ENCODE assay signal across 8 mouse cellular contexts in genomic region chr17:34119249-34120179, GRCm38 (mm10). TPM values are rescaled to one million over a fixed set of nuclear protein-coding genes. Genes with fewer than 3 reads are reported as not detected.
DNase-seq lines count a peak whose midpoint lies in the region; ATAC-seq and TF ChIP-seq lines count a peak whose summit lies in the region.

Gene H2-DMa, plus strand, starts transcription at chr17:34119541.

- peak; percentile 97 for DNase-seq in G1E (ENCODE audit: low spot score)
- DNase-seq in cerebellum, adult 18-20 months, result peak; percentile 99
- peak; percentile 98 to 99 for DNase-seq in heart, postnatal 36 days
- DNase-seq in layer of hippocampus, adult 2 months (ENCODE audit: low spot score in 2 of 2), result peak; percentile 98 to 99
- peak; percentile 100 for DNase-seq in lung, embryonic 14.5 days
- DNase-seq in thymus, adult 2 months, result peak; percentile 98

- no peak for TF ChIP-seq CTCF in G1E (IDR thresholded peaks at IDR 0.05; ENCODE audit: low read depth, low read length)
- TF ChIP-seq CTCF in layer of hippocampus, adult 2 months (conservative IDR thresholded peaks at IDR 0.05), result 0 out of 2 replicates have a peak, but pooled peaks have one; percentile 5
- TF ChIP-seq CTCF in lung, embryonic 14.5 days (IDR thresholded peaks at IDR 0.05; ENCODE audit: low read depth), result no peak
- TF ChIP-seq CTCF in olfactory bulb, adult 2 months (IDR thresholded peaks at IDR 0.05; ENCODE audit: insufficient read depth, low read depth, low read length), result no peak
- peak; percentile 51; the same call in 1 of the 2 replicates for TF ChIP-seq CTCF in thymus, adult 2 months (IDR thresholded peaks at IDR 0.05; ENCODE audit: borderline replicate concordance, control insufficient read depth, extremely low read depth, insufficient read depth, low read length, poor library complexity)

- intact Hi-C loops in heart, postnatal 36 days (cut with DNase I), result loop anchor here (5.0 kb wide), 1 partner anchor 87 kb away; the partner anchor contains the start of genes Rxrb and Slc39a7

- H3K9me3 ChIP-seq in G1E (replicated peaks), result no peaks in the 10 kb centered on the region
- H3K9me3 ChIP-seq in forebrain, embryonic 16.5 days (ENCODE audit: control insufficient read depth, low read length), result no peaks in the 10 kb centered on the region
- no peaks in the 10 kb centered on the region for H3K9me3 ChIP-seq in lung, embryonic 14.5 days (ENCODE audit: low read depth, low read length)

- no peaks in the 10 kb centered on the region for H3K27me3 ChIP-seq in G1E (ENCODE audit: insufficient read depth, low read length)
- H3K27me3 ChIP-seq in forebrain, embryonic 16.5 days (replicated peaks; ENCODE audit: control insufficient read depth, insufficient read depth, low read length), result no peaks in the 10 kb centered on the region
- no peaks in the 10 kb centered on the region for H3K27me3 ChIP-seq in lung, embryonic 14.5 days (ENCODE audit: insufficient read depth, low read length)
- no peaks in the 10 kb centered on the region for H3K27me3 ChIP-seq in thymus, adult 2 months (ENCODE audit: control insufficient read depth, insufficient read depth, low read length)

- peak within 1 kb of the TSS; percentile 99 for H3K4me3 ChIP-seq in G1E (ENCODE audit: low read depth, low read length)
- peak within 1 kb of the TSS; percentile 85 for H3K4me3 ChIP-seq in forebrain, embryonic 16.5 days (replicated peaks; ENCODE audit: low read length)
- H3K4me3 ChIP-seq in layer of hippocampus, adult 2 months, result peak within 1 kb of the TSS; percentile 98
- peak within 1 kb of the TSS; percentile 100 for H3K4me3 ChIP-seq in lung, embryonic 14.5 days (ENCODE audit: low read depth, low read length)
- H3K4me3 ChIP-seq in olfactory bulb, adult 2 months (ENCODE audit: insufficient read depth, low read depth, low read length), result peak within 1 kb of the TSS; percentile 74
- H3K4me3 ChIP-seq in thymus, adult 2 months (ENCODE audit: control insufficient read depth, insufficient read depth, low read length), result peak within 1 kb of the TSS; percentile 80

- H3K4me1 ChIP-seq in G1E (ENCODE audit: insufficient read depth, low read depth, low read length), result peaks cover 39% of the 10 kb centered on the region
- peaks cover 28% of the 10 kb centered on the region for H3K4me1 ChIP-seq in forebrain, embryonic 16.5 days (replicated peaks; ENCODE audit: control insufficient read depth, insufficient read depth, low read length)
- 0 out of 2 replicates have a peak, but pooled peaks cover 5% of the 10 kb centered on the region for H3K4me1 ChIP-seq in lung, embryonic 14.5 days (ENCODE audit: insufficient read depth)
- peaks cover 11% of the 10 kb centered on the region for H3K4me1 ChIP-seq in olfactory bulb, adult 2 months (ENCODE audit: control insufficient read depth, insufficient read depth, low read length)
- peaks cover 19% of the 10 kb centered on the region for H3K4me1 ChIP-seq in thymus, adult 2 months (replicated peaks; ENCODE audit: control insufficient read depth, insufficient read depth, low read length)

- peak; percentile 58 for ATAC-seq in G1E (ENCODE audit: extremely low read depth, insufficient number of reproducible peaks, low FRiP score, poor library complexity, severe bottlenecking)
- peak; percentile 76 for ATAC-seq in forebrain, embryonic 16.5 days
- peak; percentile 68 for ATAC-seq in lung, embryonic 14.5 days (ENCODE audit: insufficient read depth)

- peak; percentile 99 for TF ChIP-seq POLR2A in olfactory bulb, adult 2 months (IDR thresholded peaks at IDR 0.05; ENCODE audit: insufficient read depth, low read depth, low read length)
- peak; percentile 100 for TF ChIP-seq POLR2A in thymus, adult 2 months (IDR thresholded peaks at IDR 0.05; ENCODE audit: control insufficient read depth, extremely low read depth, insufficient read depth, low read length, poor library complexity)

- H3K36me3 ChIP-seq in G1E (replicated peaks), result peaks cover 65% of the 10 kb centered on the region
- peaks cover 20% of the 10 kb centered on the region for H3K36me3 ChIP-seq in forebrain, embryonic 16.5 days (ENCODE audit: control insufficient read depth, insufficient read depth)
- peaks cover 48% of the 10 kb centered on the region for H3K36me3 ChIP-seq in lung, embryonic 14.5 days (ENCODE audit: insufficient read depth)
- peaks cover 27% of the 10 kb centered on the region for H3K36me3 ChIP-seq in thymus, adult 2 months (ENCODE audit: control insufficient read depth, insufficient read depth, low read length)

- under 1% methylated on average over 95 of the region's 96 CpGs for WGBS in forebrain, embryonic 16.5 days
- under 1% methylated on average over 96 of the region's 96 CpGs for WGBS in lung, embryonic 14.5 days
- WGBS in olfactory bulb, adult 2 months, result under 1% methylated on average over 96 of the region's 96 CpGs
- WGBS in thymus, adult 2 months, result under 1% methylated on average over 96 of the region's 96 CpGs

- peak within 1 kb of the TSS; percentile 92 for H3K4me2 ChIP-seq in forebrain, embryonic 16.5 days (ENCODE audit: low read length)
- peak within 1 kb of the TSS; percentile 99 for H3K4me2 ChIP-seq in lung, embryonic 14.5 days

- peak within 1 kb of the TSS; percentile 99 for H3K27ac ChIP-seq in forebrain, embryonic 16.5 days (ENCODE audit: low read length)
- H3K27ac ChIP-seq in layer of hippocampus, adult 2 months, result peak within 1 kb of the TSS; percentile 100
- peak within 1 kb of the TSS; percentile 100 for H3K27ac ChIP-seq in lung, embryonic 14.5 days (ENCODE audit: low read depth)
- peak within 1 kb of the TSS; percentile 100 for H3K27ac ChIP-seq in olfactory bulb, adult 2 months (ENCODE audit: insufficient read depth, low read depth, low read length)
- H3K27ac ChIP-seq in thymus, adult 2 months (ENCODE audit: control insufficient read depth, insufficient read depth, low read length), result peak within 1 kb of the TSS; percentile 98

- H3K9ac ChIP-seq in forebrain, embryonic 16.5 days (replicated peaks; ENCODE audit: low read depth, low read length), result peak within 1 kb of the TSS; percentile 97
- H3K9ac ChIP-seq in lung, embryonic 14.5 days, result peak within 1 kb of the TSS; percentile 94

RNA-seq across cellular contexts. Expression of gene H2-DMa, which starts in this region (rescaled TPM):
- total RNA-seq in G1E (2014; fragmentation: Nextera tagmentation) (11.0 and 16.1 TPM in 2 replicates), G1E (2017) (2.8 and 3.8 TPM in 2 replicates)
- polyA plus RNA-seq in G1E (2012), result 0.62 and 1.3 TPM in 2 replicates
- 12.1 and 15.8 TPM in 2 replicates for polyA plus RNA-seq in forebrain, embryonic 16.5 days (2015; fragmentation: Nextera tagmentation; extraction: Ambion mirVana)
- 1 to 10 TPM; 4.0 to 6.5 TPM for total RNA-seq in heart, postnatal 36 days (2021)
- 10 to 100 TPM; 26.2 to 33.1 TPM for total RNA-seq in layer of hippocampus, adult 2 months (2021)
- polyA plus RNA-seq in lung, embryonic 14.5 days (2014; fragmentation: Nextera tagmentation; extraction: Ambion mirVana), result 9.8 and 15.5 TPM in 2 replicates
- polyA plus RNA-seq in olfactory bulb, adult 2 months (2012; ENCODE audit: insufficient read depth, insufficient read length, low replicate concordance, missing spikeins), result not detected in 2 replicates
- 141 and 177 TPM in 2 replicates for polyA plus RNA-seq in thymus, adult 2 months (2012; rRNA removed)

Comparison
In these comparisons a context has a peak if more than half of its experiments do, and no peak if none do; other contexts are left out.
1. Peak in every context shown above with its lines: DNase-seq, ATAC-seq, H3K4me3 ChIP-seq and H3K27ac ChIP-seq.
2. CTCF ChIP-seq: peak in layer of hippocampus, adult 2 months (single experiment) and thymus, adult 2 months (single experiment); none in G1E (single experiment), lung, embryonic 14.5 days (single experiment) and olfactory bulb, adult 2 months (single experiment).